Mouse (Mus musculus): ENCODE data around the gene Ybx1. TPM values are rescaled to one million over a fixed set of nuclear protein-coding genes. Genes with fewer than 3 reads are reported as not detected.

The Ybx1 gene
- polyA plus RNA-seq, 1 experiment from 2014 or later: 597 TPM

- no peak for ATAC-seq (replicated peaks; ENCODE audit: insufficient number of reproducible peaks, insufficient read depth, low FRiP score, low read depth)
- H3K4me3 ChIP-seq: no peak overlapping the region
- H3K9ac ChIP-seq: no peak overlapping the region
- H3K4me1 ChIP-seq (replicated peaks): no peaks in the 10 kb centered on the region
- WGBS: 68% methylated on average over 13 of the region's 13 CpGs
- no peak overlapping the region for H3K27ac ChIP-seq
- no peaks in the 10 kb centered on the region for H3K9me3 ChIP-seq (replicated peaks)
- no peaks in the 10 kb centered on the region for H3K27me3 ChIP-seq
- peaks cover 12% of the 10 kb centered on the region for H3K36me3 ChIP-seq
- no peak overlapping the region for H3K4me2 ChIP-seq
These were observed 27.8 kb downstream of the Ybx1 start for GRCm38 (mm10) chr4:119266606-119267005.

- Histone ChIP-seq H3K4me1 (replicated peaks) (peaks cover 4% of the 10 kb centered on the region; the same call in 1 of the 2 replicates), H3K4me3 (no peak overlapping the region), H3K27ac (no peak overlapping the region), H3K9ac (no peak overlapping the region), H3K36me3 (no peaks in the 10 kb centered on the region), H3K4me2 (no peak overlapping the region), H3K9me3 (replicated peaks) (no peaks in the 10 kb centered on the region), H3K27me3 (no peaks in the 10 kb centered on the region)
- WGBS: 57% methylated on average over 3 of the region's 3 CpGs
- ATAC-seq (replicated peaks; ENCODE audit: insufficient number of reproducible peaks, insufficient read depth, low FRiP score, low read depth): no peak
These were observed 30.9 kb downstream of the Ybx1 start for GRCm38 (mm10) chr4:119263459-119263858.

- no peak overlapping the region for H3K4me3 ChIP-seq
- 81% methylated on average over 5 of the region's 5 CpGs for WGBS
- H3K4me1 ChIP-seq (replicated peaks): peaks cover 5% of the 10 kb centered on the region; the same call in 1 of the 2 replicates
- H3K27ac ChIP-seq: no peak overlapping the region
- no peaks in the 10 kb centered on the region for H3K36me3 ChIP-seq
- no peaks in the 10 kb centered on the region for H3K9me3 ChIP-seq (replicated peaks)
- ATAC-seq (replicated peaks; ENCODE audit: insufficient number of reproducible peaks, insufficient read depth, low FRiP score, low read depth): no peak
- H3K4me2 ChIP-seq: no peak overlapping the region
- H3K9ac ChIP-seq: no peak overlapping the region
- no peaks in the 10 kb centered on the region for H3K27me3 ChIP-seq
These were observed 31.9 kb downstream of the Ybx1 start for GRCm38 (mm10) chr4:119262483-119262882.

GRCm38 (mm10) chr4:119261087-119261713 lies 33.2 kb downstream of the Ybx1 start:
- WGBS: 45% methylated on average over 7 of the region's 7 CpGs
- no peaks in the 10 kb centered on the region for H3K36me3 ChIP-seq
- no peaks in the 10 kb centered on the region for H3K27me3 ChIP-seq
- no peak overlapping the region for H3K27ac ChIP-seq
- H3K4me3 ChIP-seq: no peak overlapping the region
- peaks cover 6% of the 10 kb centered on the region; the same call in 1 of the 2 replicates for H3K4me1 ChIP-seq (replicated peaks)
- no peak for ATAC-seq (replicated peaks; ENCODE audit: insufficient number of reproducible peaks, insufficient read depth, low FRiP score, low read depth)
- H3K4me2 ChIP-seq: no peak overlapping the region
- no peaks in the 10 kb centered on the region for H3K9me3 ChIP-seq (replicated peaks)
- H3K9ac ChIP-seq: no peak overlapping the region

GRCm38 (mm10) chr4:119259344-119260254 lies 34.8 kb downstream of the Ybx1 start:
- Histone ChIP-seq H3K27me3 (0 out of 2 replicates have a peak, but pooled peaks cover 4% of the 10 kb centered on the region), H3K4me2 (no peak overlapping the region), H3K36me3 (no peaks in the 10 kb centered on the region), H3K9me3 (replicated peaks) (no peaks in the 10 kb centered on the region), H3K9ac (no peak overlapping the region), H3K4me1 (replicated peaks) (peaks cover 6% of the 10 kb centered on the region; the same call in 1 of the 2 replicates), H3K4me3 (no peak overlapping the region), H3K27ac (no peak overlapping the region)
- 72% methylated on average over 15 of the region's 15 CpGs for WGBS
- ATAC-seq (replicated peaks; ENCODE audit: insufficient number of reproducible peaks, insufficient read depth, low FRiP score, low read depth): no peak; the same call in 1 of the 2 replicates

GRCm38 (mm10) chr4:119257083-119257482 lies 37.3 kb downstream of the Ybx1 start:
- Histone ChIP-seq H3K9ac (no peak overlapping the region), H3K4me3 (no peak overlapping the region), H3K27ac (no peak overlapping the region), H3K27me3 (0 out of 2 replicates have a peak, but pooled peaks cover 4% of the 10 kb centered on the region), H3K4me2 (no peak overlapping the region), H3K36me3 (no peaks in the 10 kb centered on the region), H3K9me3 (replicated peaks) (no peaks in the 10 kb centered on the region), H3K4me1 (replicated peaks) (peaks cover 17% of the 10 kb centered on the region)
- no peak for ATAC-seq (replicated peaks; ENCODE audit: insufficient number of reproducible peaks, insufficient read depth, low FRiP score, low read depth)
- WGBS: 73% methylated on average over 6 of the region's 6 CpGs

GRCm38 (mm10) chr4:119255351-119255750 lies 39.1 kb downstream of the Ybx1 start, which contains the start of gene Cldn19:
TSS of gene Cldn19 (plus strand) at chr4:119255414.
- no peak within 1 kb of the TSS for H3K27ac ChIP-seq
- H3K9ac ChIP-seq: no peak within 1 kb of the TSS
- H3K4me1 ChIP-seq (replicated peaks): peaks cover 17% of the 10 kb centered on the region
- no peak within 1 kb of the TSS for H3K4me2 ChIP-seq
- WGBS: 80% methylated on average over 12 of the region's 12 CpGs
- 0 out of 2 replicates have a peak, but pooled peaks cover 4% of the 10 kb centered on the region for H3K27me3 ChIP-seq
- no peak within 1 kb of the TSS for H3K4me3 ChIP-seq
- H3K36me3 ChIP-seq: no peaks in the 10 kb centered on the region
- no peak for ATAC-seq (replicated peaks; ENCODE audit: insufficient number of reproducible peaks, insufficient read depth, low FRiP score, low read depth)
- no peaks in the 10 kb centered on the region for H3K9me3 ChIP-seq (replicated peaks)

GRCm38 (mm10) chr4:119254012-119254618 lies 40.3 kb downstream of the Ybx1 start:
- ATAC-seq (replicated peaks; ENCODE audit: insufficient number of reproducible peaks, insufficient read depth, low FRiP score, low read depth): no peak
- no peak overlapping the region for H3K4me2 ChIP-seq
- H3K9me3 ChIP-seq (replicated peaks): no peaks in the 10 kb centered on the region
- 0 out of 2 replicates have a peak, but pooled peaks cover 4% of the 10 kb centered on the region for H3K27me3 ChIP-seq
- H3K36me3 ChIP-seq: no peaks in the 10 kb centered on the region
- H3K4me1 ChIP-seq (replicated peaks): peaks cover 12% of the 10 kb centered on the region
- peak overlapping the region; percentile 25; the same call in 1 of the 2 replicates for H3K9ac ChIP-seq
- no peak overlapping the region for H3K27ac ChIP-seq
- 43% methylated on average over 9 of the region's 9 CpGs for WGBS
- H3K4me3 ChIP-seq: no peak overlapping the region

- H3K9ac ChIP-seq: no peak overlapping the region
- H3K9me3 ChIP-seq (replicated peaks): no peaks in the 10 kb centered on the region
- H3K27me3 ChIP-seq: 0 out of 2 replicates have a peak, but pooled peaks cover 4% of the 10 kb centered on the region
- 53% methylated on average over 7 of the region's 7 CpGs for WGBS
- ATAC-seq (replicated peaks; ENCODE audit: insufficient number of reproducible peaks, insufficient read depth, low FRiP score, low read depth): no peak
- peaks cover 9% of the 10 kb centered on the region; the same call in 1 of the 2 replicates for H3K36me3 ChIP-seq
- peaks cover 27% of the 10 kb centered on the region for H3K4me1 ChIP-seq (replicated peaks)
- H3K4me2 ChIP-seq: no peak overlapping the region
- no peak overlapping the region for H3K27ac ChIP-seq
- no peak overlapping the region for H3K4me3 ChIP-seq
These were observed 42.2 kb downstream of the Ybx1 start for GRCm38 (mm10) chr4:119252025-119252808.

GRCm38 (mm10) chr4:119248407-119248965 lies 45.9 kb downstream of the Ybx1 start:
- 67% methylated on average over 11 of the region's 11 CpGs for WGBS
- H3K4me2 ChIP-seq: no peak overlapping the region
- no peaks in the 10 kb centered on the region for H3K27me3 ChIP-seq
- no peak overlapping the region for H3K9ac ChIP-seq
- H3K4me1 ChIP-seq (replicated peaks): peaks cover 36% of the 10 kb centered on the region
- peak overlapping the region; percentile 55 for H3K27ac ChIP-seq
- ATAC-seq (replicated peaks; ENCODE audit: insufficient number of reproducible peaks, insufficient read depth, low FRiP score, low read depth): no peak
- H3K36me3 ChIP-seq: peaks cover 13% of the 10 kb centered on the region; the same call in 1 of the 2 replicates
- H3K4me3 ChIP-seq: no peak overlapping the region
- no peaks in the 10 kb centered on the region for H3K9me3 ChIP-seq (replicated peaks)
